Mouse (Mus musculus): ENCODE data around the gene Ret.

Gene Ret

GRCm38 (mm10) chr6:118111810-118112209 is 85.7 kb downstream of the Ret start:
- no peak for DNase-seq (ENCODE audit: low read depth, low spot score)

Data from telencephalon, adult 2 months (tissue).